Mouse (Mus musculus) embryonic fibroblast, embryonic 13.5 days (primary cell): ENCODE data around the gene Bcl3. TPM values are rescaled to one million over a fixed set of nuclear protein-coding genes. Genes with fewer than 3 reads are reported as not detected.
A peak's percentile ranks its signal among the peaks of the same experiment; 100 is the strongest.

Source experiments
- H3K27ac ChIP-seq: 2 replicates; pipeline ENCODE4 v1.5.1; 2012; ENCODE audit warnings: low read length, control low read depth, inconsistent platforms; ENCODE audit not compliant: insufficient read depth
- H3K4me1 ChIP-seq: 2 replicates; pipeline ENCODE4 v1.6.1; 2011; ENCODE audit warnings: low read length; ENCODE audit not compliant: control insufficient read depth, insufficient read depth
- H3K4me3 ChIP-seq: 2 replicates; pipeline ENCODE4 v1.5.1; 2011; ENCODE audit warnings: mild to moderate bottlenecking, control low read depth, low read length; ENCODE audit not compliant: insufficient read depth
- CTCF ChIP-seq: IDR thresholded peaks from 2 replicates; pipeline ENCODE4 v1.5.1; 2011; ENCODE audit warnings: mild to moderate bottlenecking, control low read depth, low read length, moderate library complexity, borderline replicate concordance; ENCODE audit not compliant: insufficient read depth
- POLR2A ChIP-seq: IDR thresholded peaks from 2 replicates; pipeline ENCODE4 v1.6.1; 2011; ENCODE audit warnings: low read depth, mild to moderate bottlenecking, control low read depth, low read length, moderate library complexity
- polyA plus RNA-seq: library from polyadenylated mRNA; stranded (reverse); fragments of >200 nt; gene quantifications from 2 replicates; pipeline ENCODE4 v1.2.4, GENCODE M21; 2011; ENCODE audit warnings: low read depth; ENCODE audit not compliant: missing spikeins, insufficient read length

Gene Bcl3
- polyA plus RNA-seq, 1 experiment: 37.9 TPM

DNA sequence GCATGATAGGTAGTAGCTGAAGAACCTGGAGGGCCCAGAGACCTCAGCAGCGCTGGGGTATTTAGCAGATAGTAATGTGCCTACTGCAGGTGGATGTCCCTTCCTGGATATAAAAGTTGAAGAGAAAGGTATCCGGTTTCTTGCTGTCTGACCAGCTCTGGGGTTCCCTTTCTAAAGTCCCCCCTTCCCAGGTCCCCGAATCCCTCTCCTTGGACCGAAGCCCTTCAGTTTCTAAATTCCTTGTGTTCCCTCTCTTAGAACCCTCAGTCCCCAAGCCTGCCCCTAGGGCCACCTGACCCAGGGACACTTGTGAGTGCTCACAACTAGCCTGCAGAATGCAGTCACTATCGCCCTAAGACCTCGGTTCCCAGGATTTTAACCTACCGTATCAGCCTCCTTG, 937 bp downstream of the Bcl3 start:
- H3K27ac ChIP-seq: 0 out of 2 replicates have a peak overlapping the region, but pooled peaks have one; percentile 11
- H3K4me3 ChIP-seq: peak overlapping the region; percentile 35
- TF ChIP-seq POLR2A (no peak), CTCF (no peak)
- peaks cover 14% of the 10 kb centered on the region for H3K4me1 ChIP-seq

- no peak overlapping the region for H3K4me3 ChIP-seq
- peaks cover 14% of the 10 kb centered on the region for H3K4me1 ChIP-seq
- TF ChIP-seq POLR2A (no peak), CTCF (no peak)
- no peak overlapping the region for H3K27ac ChIP-seq
These were observed 2.1 kb downstream of the Bcl3 start for GRCm38 (mm10) chr7:19820347-19821048.

DNA sequence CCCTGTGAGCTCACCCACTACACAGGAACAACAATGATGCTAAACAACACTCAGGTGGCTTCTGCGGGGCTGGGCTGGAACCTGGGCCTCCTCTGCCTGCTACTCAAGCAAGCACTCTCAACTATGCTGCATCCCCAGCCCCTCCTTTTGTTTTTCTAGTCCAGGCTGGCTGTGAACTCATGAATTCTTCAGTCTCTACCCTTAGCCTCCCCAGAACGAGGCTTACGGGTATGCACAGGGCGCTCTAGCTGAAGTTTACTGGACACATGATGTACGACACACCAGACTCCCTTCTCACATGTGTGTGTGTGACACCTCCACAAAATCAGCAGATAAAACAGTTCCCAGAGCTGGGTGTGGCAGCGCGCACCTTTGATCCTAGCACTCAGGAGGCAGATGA, 3.7 kb downstream of the Bcl3 start:
- peak overlapping the region; percentile 93 for H3K27ac ChIP-seq
- no peak for TF ChIP-seq CTCF
- TF ChIP-seq POLR2A: no peak
- H3K4me1 ChIP-seq: peaks cover 10% of the 10 kb centered on the region

GRCm38 (mm10) chr7:19818440-19818839, 4.1 kb downstream of the Bcl3 start:
- Histone ChIP-seq H3K4me3 (no peak overlapping the region), H3K27ac (peak overlapping the region; percentile 93), H3K4me1 (peaks cover 6% of the 10 kb centered on the region)
- TF ChIP-seq CTCF: no peak
- peak; percentile 68 for TF ChIP-seq POLR2A

More for the DNA sequence above, 3.7 kb downstream of the Bcl3 start:
- no peak overlapping the region for H3K4me3 ChIP-seq

- peak overlapping the region; percentile 41 for H3K4me3 ChIP-seq
- TF ChIP-seq CTCF (no peak), POLR2A (peak; percentile 62)
- H3K4me1 ChIP-seq: peaks cover 7% of the 10 kb centered on the region
- H3K27ac ChIP-seq: peak overlapping the region; percentile 93
These were observed 5.0 kb downstream of the Bcl3 start for GRCm38 (mm10) chr7:19817382-19818105.

- peak overlapping the region; percentile 41 for H3K4me3 ChIP-seq
- H3K4me1 ChIP-seq: peaks cover 7% of the 10 kb centered on the region
- H3K27ac ChIP-seq: peak overlapping the region; percentile 97
- peak; percentile 75 for TF ChIP-seq POLR2A
- no peak for TF ChIP-seq CTCF
These were observed 6.3 kb downstream of the Bcl3 start for GRCm38 (mm10) chr7:19816224-19816771.

DNA sequence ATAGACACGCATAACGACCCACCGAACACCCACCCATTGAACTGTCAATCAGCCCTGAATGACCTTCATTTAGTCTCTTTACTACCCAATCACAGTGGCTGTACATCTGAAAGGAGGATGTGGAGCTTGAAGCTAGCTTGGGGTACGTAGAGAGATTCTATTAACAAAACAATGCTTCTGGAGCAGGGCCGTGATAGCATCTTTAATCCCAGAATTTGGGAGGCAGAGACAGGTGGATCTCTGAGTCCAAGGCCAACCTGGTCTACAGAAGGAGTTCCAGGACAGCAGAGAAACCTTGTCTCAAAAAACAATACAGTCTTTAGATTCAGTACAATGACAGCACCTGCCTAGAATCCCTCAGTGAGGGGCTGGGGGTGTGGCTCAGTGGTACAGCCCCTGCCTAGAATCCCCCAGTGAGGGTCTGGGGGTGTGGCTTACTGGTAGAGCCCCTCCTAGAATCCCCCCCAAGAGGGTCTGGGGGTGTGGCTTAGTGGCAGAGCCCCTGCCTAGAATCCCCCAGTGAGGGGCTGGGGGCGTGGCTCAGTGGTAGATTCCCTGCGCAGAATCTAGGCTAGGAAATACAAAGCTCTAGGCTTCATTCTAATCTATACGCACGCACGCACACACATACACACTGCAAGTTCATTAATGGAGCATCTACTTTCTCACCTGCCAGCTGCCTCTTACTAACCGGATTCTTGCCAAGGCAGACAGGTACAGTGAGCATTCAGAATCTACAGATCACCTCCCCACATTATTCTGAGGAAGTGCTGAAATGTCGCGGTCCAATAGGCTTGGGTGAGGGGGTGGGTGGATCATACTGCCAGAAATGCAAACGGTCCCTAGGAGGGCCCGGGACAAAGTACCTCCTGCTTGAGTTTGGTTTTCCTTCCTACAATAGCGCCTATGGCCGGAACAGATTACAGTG, 7.0 kb downstream of the Bcl3 start:
- Histone ChIP-seq H3K27ac (peak overlapping the region; percentile 97), H3K4me3 (peak overlapping the region; percentile 27), H3K4me1 (peaks cover 7% of the 10 kb centered on the region)
- TF ChIP-seq CTCF (no peak), POLR2A (no peak; the same call in 1 of the 2 replicates)

GRCm38 (mm10) chr7:19813579-19814122, 8.9 kb downstream of the Bcl3 start:
- no peak for TF ChIP-seq CTCF
- TF ChIP-seq POLR2A: no peak
- Histone ChIP-seq H3K27ac (no peak overlapping the region), H3K4me3 (no peak overlapping the region), H3K4me1 (peaks cover 4% of the 10 kb centered on the region)

- H3K27ac ChIP-seq: no peak overlapping the region
- H3K4me3 ChIP-seq: no peak overlapping the region
- H3K4me1 ChIP-seq: 0 out of 2 replicates have a peak, but pooled peaks cover 2% of the 10 kb centered on the region
- TF ChIP-seq POLR2A (no peak), CTCF (no peak)
These were observed 9.4 kb downstream of the Bcl3 start for GRCm38 (mm10) chr7:19813161-19813560.
